Mouse (Mus musculus) gastrocnemius, adult 2 months (tissue): ENCODE measurements around the gene Brpf3. TPM values are rescaled to one million over a fixed set of nuclear protein-coding genes. Genes with fewer than 3 reads are reported as not detected.

Experiments used
- DNase-seq: peaks from one replicate; pipeline ENCODE4 v3.0.0; 2022
- H3K27ac ChIP-seq: fragments of 200-600 bp; 2 replicates; pipeline ENCODE4 v1.8.1; 2022; ENCODE audit warnings: mild to moderate bottlenecking
- H3K4me3 ChIP-seq: fragments of 200-600 bp; 2 replicates; pipeline ENCODE4 v1.8.1; 2022; ENCODE audit warnings: mild to moderate bottlenecking, moderate library complexity
- CTCF ChIP-seq: fragments of 200-600 bp; IDR thresholded peaks from 2 replicates; pipeline ENCODE4 v1.8.1; 2022; ENCODE audit warnings: antibody characterized with exemption, mild to moderate bottlenecking, moderate library complexity
- intact Hi-C: fragments of 180-260 bp; cut with DNase I; formaldehyde crosslinking; loops from one replicate; pipeline ENCODE4 v1.15.1; 2025
- total RNA-seq, 2 experiments: library from RNA; stranded (reverse); gene quantifications; 2 replicates each; pipeline ENCODE4 v1.2.3; 2021

Brpf3 gene
- total RNA-seq, 2 experiments from 2014 or later, result 15.5 to 16.2 TPM

DNA sequence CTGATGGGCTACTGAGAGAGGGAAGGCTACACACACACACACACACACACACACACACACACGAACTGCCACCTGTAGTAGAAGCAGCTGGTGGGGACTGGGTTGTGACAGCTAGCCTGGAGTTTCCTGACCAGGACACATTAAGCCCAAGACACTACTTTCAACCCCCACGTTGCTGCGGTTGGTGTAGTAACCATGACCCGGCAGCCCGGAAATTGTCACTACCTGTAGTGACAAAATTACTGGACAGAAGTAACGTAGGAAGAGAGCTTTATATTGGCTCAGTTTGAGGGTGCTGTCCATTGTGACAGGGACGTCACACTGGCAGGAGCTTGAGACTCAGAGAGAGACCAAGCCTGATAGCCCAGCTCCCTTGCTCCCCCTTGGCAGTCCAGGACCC is 71.4 kb downstream of the Brpf3 start:
- DNase-seq, result no peak
- intact Hi-C loops, result no loop called here
- H3K27ac ChIP-seq, result no peak overlapping the region
- no peak for TF ChIP-seq CTCF
- no peak overlapping the region for H3K4me3 ChIP-seq

DNA sequence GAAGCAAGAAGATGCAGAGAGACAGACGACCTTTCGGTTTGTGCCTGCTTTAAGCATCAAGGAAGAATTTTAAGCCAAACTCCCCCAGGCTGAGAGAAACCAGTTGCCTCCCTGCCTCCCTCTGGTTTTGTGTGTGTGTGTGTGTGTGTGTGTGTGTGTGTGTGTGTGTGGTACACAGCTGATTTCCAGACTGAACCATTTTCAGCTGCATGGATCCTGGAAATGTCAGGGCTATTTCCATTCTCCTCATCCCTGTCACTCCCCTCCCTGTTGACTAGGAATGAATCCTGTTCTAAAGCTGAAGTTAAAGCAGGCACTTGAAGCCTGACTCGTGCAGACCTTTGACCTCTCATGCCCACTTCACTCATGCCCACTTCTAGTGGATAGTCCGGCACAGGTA is 73.3 kb downstream of the Brpf3 start:
- Histone ChIP-seq H3K4me3 (no peak overlapping the region), H3K27ac (no peak overlapping the region)
- TF ChIP-seq CTCF, result no peak
- intact Hi-C loops, result no loop called here
- DNase-seq, result no peak

DNA sequence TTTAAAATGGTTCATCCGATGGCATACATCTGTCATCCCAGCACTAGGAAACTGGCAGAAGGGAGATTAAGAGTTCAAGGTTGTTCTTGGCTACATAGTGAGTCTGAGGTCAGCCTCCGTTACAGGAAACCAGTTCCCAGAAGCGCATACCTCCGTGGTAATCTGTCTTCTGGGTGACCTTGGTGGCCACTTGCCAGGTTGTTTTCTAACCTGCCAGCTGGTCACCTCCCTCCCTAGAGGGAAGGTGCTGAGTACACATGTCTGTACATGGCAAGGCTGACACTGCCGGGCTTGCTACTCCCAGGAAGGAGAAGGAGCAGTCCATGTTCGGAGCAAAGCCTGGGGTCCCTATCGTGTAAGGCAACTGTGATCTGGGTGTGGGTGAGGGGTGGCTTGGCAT is 73.9 kb downstream of the Brpf3 start:
- Histone ChIP-seq H3K4me3 (peak overlapping the region; percentile 25), H3K27ac (peak overlapping the region; percentile 78)
- no peak for TF ChIP-seq CTCF
- peak; percentile 78 for DNase-seq
- intact Hi-C loops, result no loop called here

DNA sequence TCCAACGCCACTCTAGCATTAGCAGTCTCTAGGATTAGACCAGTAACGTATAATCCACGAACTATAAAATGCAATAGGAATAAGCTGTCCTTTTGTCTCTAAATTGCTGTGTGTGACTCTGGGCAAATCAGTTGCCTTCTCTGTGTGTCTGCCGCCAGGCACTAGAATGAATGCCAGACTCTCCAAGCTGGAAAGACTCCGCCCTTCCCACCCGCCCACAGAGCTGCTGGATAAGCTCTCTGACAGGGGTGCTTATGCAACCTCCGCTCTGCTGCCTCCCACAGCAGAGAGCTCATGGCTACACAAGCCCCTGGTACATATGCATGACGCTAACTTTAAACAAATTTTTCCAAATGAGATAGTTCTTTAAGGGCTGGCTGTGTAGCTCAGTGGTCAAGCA is 74.4 kb downstream of the Brpf3 start:
- peak; percentile 69 for DNase-seq
- peak overlapping the region; percentile 25 for H3K4me3 ChIP-seq
- intact Hi-C loops, result no loop called here
- no peak for TF ChIP-seq CTCF
- peak overlapping the region; percentile 78 for H3K27ac ChIP-seq

DNA sequence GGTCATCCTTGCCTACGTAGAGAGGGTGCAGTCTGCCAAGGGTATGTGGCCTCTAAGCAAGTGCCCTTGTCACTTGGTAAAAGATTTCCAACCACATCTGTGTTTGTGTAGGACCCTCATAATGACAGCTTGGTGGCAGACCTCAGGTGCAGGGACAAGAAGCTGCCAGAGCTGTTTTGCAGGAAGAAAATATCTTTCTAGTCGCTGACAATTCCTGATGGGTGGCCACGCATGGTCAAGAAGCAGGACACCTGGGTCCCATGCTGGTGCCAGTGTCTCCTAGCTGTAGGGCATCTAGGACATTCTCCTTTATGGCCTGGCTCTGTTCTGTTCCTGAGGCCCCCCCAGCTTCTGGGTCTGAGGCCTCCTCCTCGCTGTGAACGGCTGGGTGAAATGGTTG is 75.4 kb downstream of the Brpf3 start:
- no peak for TF ChIP-seq CTCF
- H3K4me3 ChIP-seq, result no peak overlapping the region
- intact Hi-C loops, result no loop called here
- DNase-seq, result no peak
- H3K27ac ChIP-seq, result no peak overlapping the region

DNA sequence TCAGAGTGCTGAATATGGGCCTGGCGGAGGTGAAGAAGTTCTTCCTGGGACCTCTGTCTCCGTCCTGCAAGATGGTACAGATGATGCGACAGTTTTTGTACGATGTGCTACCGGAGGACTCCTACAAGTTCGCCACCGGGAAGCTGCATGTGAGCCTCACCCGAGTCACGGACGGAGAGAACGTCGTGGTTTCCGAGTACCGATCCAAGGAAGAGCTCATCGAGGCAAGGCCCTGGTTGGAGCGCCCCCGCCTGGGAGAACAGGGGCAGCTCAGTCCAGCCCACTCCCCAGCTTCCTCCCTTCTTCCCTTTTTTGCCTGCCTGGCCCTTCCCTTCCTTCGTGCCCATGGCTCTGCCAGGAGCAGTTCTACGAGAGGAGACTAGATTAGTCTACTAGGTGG is 75.9 kb downstream of the Brpf3 start:
- TF ChIP-seq CTCF, result peak; percentile 47
- intact Hi-C loops, result no loop called here
- Histone ChIP-seq H3K27ac (no peak overlapping the region), H3K4me3 (no peak overlapping the region)
- DNase-seq, result peak; percentile 36

DNA sequence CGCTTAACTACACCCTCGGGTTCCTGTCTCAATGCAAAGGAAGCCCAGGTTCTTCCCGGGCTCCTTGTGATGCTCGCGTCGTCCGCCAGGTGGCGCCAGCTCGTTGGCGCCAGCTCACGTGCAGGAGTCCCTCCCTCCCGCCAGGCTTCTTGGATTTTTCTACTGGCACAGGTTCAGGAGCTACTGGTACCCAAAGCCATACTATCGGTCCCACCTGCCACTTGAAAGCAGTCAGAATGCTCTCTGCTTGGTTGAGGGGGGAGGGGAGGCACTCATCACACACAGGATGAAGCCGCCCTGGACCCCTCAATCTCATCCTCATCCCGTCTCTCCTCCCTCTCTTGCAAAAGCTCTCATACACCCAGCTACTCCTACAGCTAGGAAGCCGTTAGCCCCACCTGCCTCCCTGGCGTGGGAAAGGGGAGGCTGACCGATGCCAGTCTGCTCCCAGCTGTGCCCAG is 79.1 kb downstream of the Brpf3 start:
- no peak overlapping the region for H3K27ac ChIP-seq
- peak; percentile 76 for DNase-seq
- intact Hi-C loops, result loop anchor here (2.0 kb wide), 1 partner anchor 47 kb away; no protein-coding TSS in a partner anchor
- TF ChIP-seq CTCF, result peak; percentile 92
- no peak overlapping the region for H3K4me3 ChIP-seq

DNA sequence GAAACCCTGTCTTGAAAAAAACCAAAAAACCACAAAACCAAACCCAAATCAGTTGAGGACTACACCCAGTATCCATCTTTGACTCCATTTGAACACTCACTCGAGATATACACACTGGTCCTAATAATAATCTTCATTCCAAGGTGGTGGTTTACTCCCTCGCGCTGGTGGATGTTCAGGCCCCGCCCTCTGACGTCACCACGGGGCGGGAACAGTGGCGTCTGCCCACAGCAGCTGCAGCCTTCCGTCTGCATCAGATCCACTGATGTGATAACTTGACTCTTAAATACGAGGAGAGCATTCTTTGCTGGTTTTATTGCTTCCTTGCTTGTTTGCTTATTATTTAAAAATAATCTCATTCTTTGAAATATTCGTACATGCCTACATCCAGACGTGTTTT is 81.4 kb downstream of the Brpf3 start:
- intact Hi-C loops, result no loop called here
- no peak for TF ChIP-seq CTCF
- H3K4me3 ChIP-seq, result peak overlapping the region; percentile 9; the same call in 1 of the 2 replicates
- peak; percentile 82 for DNase-seq
- H3K27ac ChIP-seq, result 0 out of 2 replicates have a peak overlapping the region, but pooled peaks have one; percentile 2

DNA sequence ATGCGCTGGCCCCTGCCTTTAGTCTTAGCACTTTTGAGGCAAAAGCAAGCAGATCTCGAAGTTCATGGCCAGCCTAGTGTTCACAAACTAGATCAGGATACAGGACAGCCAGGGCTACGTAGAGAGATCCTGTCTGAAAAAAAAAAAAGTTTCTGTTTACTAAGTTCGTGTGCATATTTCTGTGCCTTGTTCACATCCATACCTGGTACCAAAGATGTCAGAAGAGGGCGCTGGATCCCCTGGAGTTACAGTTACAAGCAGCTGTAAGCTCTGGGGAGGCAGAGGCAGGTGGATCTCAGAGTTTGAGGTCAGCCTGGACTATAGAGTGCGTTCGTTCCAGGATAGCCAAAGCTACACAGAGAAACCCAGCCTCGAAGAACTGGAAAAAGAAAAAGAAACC is 81.9 kb downstream of the Brpf3 start:
- TF ChIP-seq CTCF, result peak; percentile 27; the same call in 1 of the 2 replicates
- H3K27ac ChIP-seq, result 0 out of 2 replicates have a peak overlapping the region, but pooled peaks have one; percentile 2
- peak overlapping the region; percentile 9; the same call in 1 of the 2 replicates for H3K4me3 ChIP-seq
- no peak for DNase-seq
- intact Hi-C loops, result no loop called here

DNA sequence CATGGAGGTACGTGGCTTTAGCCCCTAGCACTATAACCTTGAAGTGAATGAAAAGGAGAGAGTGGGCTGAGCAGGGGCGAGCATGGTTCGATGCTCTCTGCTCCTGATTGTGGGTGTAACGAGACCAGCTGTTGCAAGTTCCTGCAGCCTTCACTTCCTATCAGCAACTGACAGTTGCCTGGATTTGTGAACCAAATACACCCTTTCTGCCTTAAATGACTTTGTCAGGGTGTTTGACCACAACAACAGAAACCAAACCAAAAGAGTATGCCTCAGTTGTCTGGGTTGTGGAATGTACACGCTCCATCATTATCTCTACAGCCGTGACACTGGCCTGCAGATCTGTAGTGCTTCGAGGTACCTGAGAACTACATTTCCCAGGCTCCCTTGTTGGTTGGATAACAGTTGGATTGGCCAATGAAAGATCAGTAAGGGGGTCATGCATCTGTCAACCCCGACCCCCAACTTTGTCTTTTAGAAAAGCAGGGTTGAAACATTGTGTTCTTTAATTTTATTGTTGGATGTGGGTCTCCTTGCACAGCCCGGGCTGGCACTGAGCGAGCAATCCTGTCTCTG is 83.1 kb downstream of the Brpf3 start:
- TF ChIP-seq CTCF, result no peak
- no peak overlapping the region for H3K4me3 ChIP-seq
- no peak overlapping the region for H3K27ac ChIP-seq
- no peak for DNase-seq
- intact Hi-C loops, result no loop called here

DNA sequence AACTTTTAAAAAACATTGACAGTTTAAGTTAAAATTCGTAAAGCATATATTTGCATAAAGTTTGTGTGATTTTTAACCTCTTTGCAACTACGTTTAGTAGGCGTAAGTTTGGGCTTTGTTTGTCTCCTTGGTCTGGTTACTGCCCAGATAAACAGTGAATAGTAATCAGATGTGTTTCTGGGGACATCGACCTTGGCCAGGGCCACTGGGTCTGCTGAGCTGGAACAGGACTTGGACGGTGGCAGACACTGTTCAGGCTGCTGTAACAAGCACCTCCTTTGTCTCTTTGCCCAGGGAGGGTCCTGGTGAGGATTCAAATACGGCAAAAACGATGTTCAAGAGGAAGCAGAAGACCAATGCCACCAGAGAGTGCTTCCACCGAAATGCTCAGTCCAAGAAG is 84.3 kb downstream of the Brpf3 start:
- no peak overlapping the region for H3K4me3 ChIP-seq
- no peak for TF ChIP-seq CTCF
- DNase-seq, result no peak
- H3K27ac ChIP-seq, result no peak overlapping the region
- intact Hi-C loops, result no loop called here

DNA sequence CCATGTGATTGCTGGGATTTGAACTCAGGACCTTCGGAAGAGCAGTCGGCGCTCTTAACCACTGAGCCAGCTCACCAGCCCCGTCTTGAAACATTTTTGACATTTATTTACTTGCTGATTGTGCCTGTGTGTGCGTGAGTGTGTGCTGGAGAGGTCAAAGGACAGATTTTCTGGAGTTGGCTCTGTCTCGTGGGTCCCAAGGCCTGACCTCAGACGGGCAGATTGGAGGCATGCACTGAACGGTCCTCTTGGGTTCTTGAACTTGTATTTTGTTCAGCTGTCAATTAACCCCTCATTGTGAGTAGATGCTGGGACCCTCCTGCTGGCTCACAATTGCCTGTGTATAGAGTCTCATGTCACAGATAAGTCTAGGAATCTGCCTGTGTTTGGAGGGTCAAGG is 85.4 kb downstream of the Brpf3 start:
- no peak overlapping the region for H3K27ac ChIP-seq
- TF ChIP-seq CTCF, result no peak
- H3K4me3 ChIP-seq, result no peak overlapping the region
- intact Hi-C loops, result no loop called here
- DNase-seq, result no peak

Other genes starting within 250 kb of the Brpf3 start
- not detected for gene Clps, start 240.3 kb upstream of the Brpf3 start, total RNA-seq
- not detected for gene Lhfpl5, start 225.4 kb upstream of the Brpf3 start, total RNA-seq
- 10 to 100 TPM; 28.0 to 39.7 TPM for gene Srpk1, start 178.4 kb upstream of the Brpf3 start, total RNA-seq
- gene Slc26a8, start 110.9 kb upstream of the Brpf3 start, total RNA-seq, result under 1 TPM; 0.38 to 0.50 TPM
- 10 to 100 TPM; 87.8 to 99.6 TPM for gene Mapk14, start 109.8 kb upstream of the Brpf3 start, total RNA-seq
- under 1 TPM; 0.39 to 0.71 TPM for gene AC170998.1, start 75.0 kb upstream of the Brpf3 start, total RNA-seq
- gene Mapk13, start 31.8 kb upstream of the Brpf3 start, total RNA-seq, result under 1 TPM in 1 of 2 experiments, not detected in 1; 0.13 TPM
- not detected for gene Pnpla1, start 57.3 kb downstream of the Brpf3 start, total RNA-seq
- under 1 TPM in 1 of 2 experiments, not detected in 1; 0.10 TPM for gene 4930539E08Rik, start 114.2 kb downstream of the Brpf3 start, total RNA-seq
- not detected for gene Pxt1, start 142.8 kb downstream of the Brpf3 start, total RNA-seq
- gene Kctd20, start 150.9 kb downstream of the Brpf3 start, total RNA-seq, result 10 to 100 TPM; 33.4 to 39.8 TPM
- gene Stk38, start 206.9 kb downstream of the Brpf3 start, total RNA-seq, result 10 to 100 TPM; 26.9 to 29.2 TPM
- 10 to 100 TPM; 38.8 to 55.6 TPM for gene Srsf3, start 231.5 kb downstream of the Brpf3 start, total RNA-seq